Mouse (Mus musculus) midbrain, postnatal 0 days (tissue): ENCODE data around the gene Smg7. TPM values are rescaled to one million over a fixed set of nuclear protein-coding genes. Genes with fewer than 3 reads are reported as not detected.

Experiments
- ATAC-seq: fragments of 200-750 bp; cut with Nextera tagmentation; 2 replicates; pipeline ENCODE4 v1.8.0; 2017; ENCODE audit warnings: moderate number of reproducible peaks, mild to moderate bottlenecking, moderate TSS enrichment, moderate library complexity; ENCODE audit not compliant: low FRiP score
- DNase-seq: peaks from one replicate; pipeline ENCODE4 v3.0.0-alpha.2; 2015; ENCODE audit warnings: low spot score
- H3K27ac ChIP-seq: fragments of 300-500 bp; sonication (generic); 2 replicates; pipeline ENCODE4 v1.5.1; 2014; ENCODE audit warnings: low read depth, mild to moderate bottlenecking, low read length, mixed read lengths
- H3K27me3 ChIP-seq: fragments of 300-500 bp; sonication (generic); 2 replicates; pipeline ENCODE4 v1.6.1; 2014; ENCODE audit warnings: low read length, control low read depth, mixed read lengths; ENCODE audit not compliant: insufficient read depth
- H3K36me3 ChIP-seq: fragments of 300-500 bp; sonication (generic); 2 replicates; pipeline ENCODE4 v1.6.1; 2014; ENCODE audit warnings: low read length, control low read depth, mixed read lengths; ENCODE audit not compliant: insufficient read depth
- H3K4me1 ChIP-seq: fragments of 300-500 bp; sonication (generic); 2 replicates; pipeline ENCODE4 v1.6.1; 2014; ENCODE audit warnings: mild to moderate bottlenecking, control low read depth, antibody characterized with exemption, low read length, mixed read lengths; ENCODE audit not compliant: insufficient read depth
- H3K4me2 ChIP-seq: fragments of 300-500 bp; sonication (generic); 2 replicates; pipeline ENCODE4 v1.6.1; 2014; ENCODE audit warnings: low read depth, mild to moderate bottlenecking, low read length, mixed read lengths; ENCODE audit not compliant: poor library complexity, severe bottlenecking
- H3K4me3 ChIP-seq: fragments of 300-500 bp; sonication (generic); 2 replicates; pipeline ENCODE4 v1.5.1; 2014; ENCODE audit warnings: low read depth, mild to moderate bottlenecking, low read length, moderate library complexity
- H3K9ac ChIP-seq: fragments of 300-500 bp; sonication (generic); replicated peaks from 2 replicates; pipeline ENCODE4 v1.6.1; 2014; ENCODE audit warnings: mild to moderate bottlenecking, low read length, moderate library complexity, mixed read lengths; ENCODE audit not compliant: poor library complexity, severe bottlenecking
- H3K9me3 ChIP-seq: fragments of 300-500 bp; sonication (generic); 2 replicates; pipeline ENCODE4 v1.6.1; 2016; ENCODE audit warnings: low read length, control low read depth
- CTCF ChIP-seq: IDR thresholded peaks from 2 replicates; pipeline ENCODE4 v1.5.1; 2016; ENCODE audit warnings: antibody characterized with exemption, mild to moderate bottlenecking
- WGBS: fragments of 180-500 bp; shearing (Covaris S2); extraction: QIAGEN DNeasy Blood & Tissue Kit; methylation state at CpG from one replicate; pipeline ENCODE4 v1.1.7; 2014; 5-methylcytosine and 5-hydroxymethylcytosine counted together
- polyA plus RNA-seq: library from polyadenylated mRNA; unstranded; fragments of >200 nt; fragmentation: Nextera tagmentation; extraction: Ambion mirVana; gene quantifications from 2 replicates; pipeline ENCODE4 v1.2.1, GENCODE M21; 2015
- total RNA-seq: library from RNA; depleted of rRNA; stranded (reverse); fragments of >200 nt; gene quantifications from 2 replicates; pipeline ENCODE4 v1.2.3, GENCODE M21; 2014; rRNA removed

The Smg7 gene
- total RNA-seq (63.5 and 72.6 TPM in 2 replicates), polyA plus RNA-seq (29.9 and 30.5 TPM in 2 replicates)

DNA sequence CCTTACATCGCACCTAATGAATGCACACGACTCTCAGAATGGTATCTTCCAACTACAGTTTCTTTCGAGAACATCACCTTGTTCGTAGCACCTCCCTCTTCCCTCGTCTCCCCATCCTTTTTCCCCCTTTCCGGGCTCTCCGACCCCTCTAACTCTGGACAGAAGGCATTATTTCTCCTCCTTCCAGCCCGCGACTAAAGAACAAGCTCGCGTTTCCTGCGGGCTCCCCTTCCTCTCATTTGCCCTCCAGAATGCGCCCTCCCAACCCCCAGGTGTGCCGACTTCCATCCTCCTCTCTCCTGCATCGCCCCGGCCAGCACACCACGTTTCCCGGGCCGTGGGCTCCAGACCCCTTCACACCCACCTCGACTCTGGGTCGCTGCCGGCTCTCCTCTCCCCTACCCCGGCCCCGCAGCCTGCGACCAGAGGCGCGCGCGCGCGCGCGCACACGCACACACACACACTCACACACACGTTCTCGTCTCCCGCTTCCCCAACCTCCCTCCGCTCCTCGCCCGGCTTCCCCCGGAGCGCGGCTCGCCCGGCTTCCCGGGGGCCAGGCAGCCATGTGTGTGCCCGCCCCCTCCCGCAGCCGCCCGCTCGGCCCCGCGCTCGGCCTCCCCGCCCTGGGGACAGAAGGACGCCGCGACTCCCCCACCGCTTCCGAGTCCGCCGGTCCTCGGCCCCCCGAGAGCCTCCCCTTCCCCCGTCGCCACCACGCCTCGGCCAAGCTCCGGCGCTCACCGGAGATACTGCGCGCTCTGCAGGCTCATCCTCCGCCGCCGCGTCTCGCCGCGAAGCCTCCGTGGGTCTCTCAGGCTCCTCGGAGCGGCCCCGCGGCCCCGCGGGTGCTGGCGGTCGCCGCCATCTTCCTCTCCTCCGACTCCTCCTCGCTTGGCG is at the start of gene Smg7:
Gene Smg7 (minus strand): TSS at position 882 of the 900 bp plus-strand sequence.
- DNase-seq (peak; percentile 66), ATAC-seq (peak; percentile 32)
- no peaks in the 10 kb centered on the region for H3K9me3 ChIP-seq
- H3K36me3 ChIP-seq = no peaks in the 10 kb centered on the region
- peak within 1 kb of the TSS; percentile 93 for H3K9ac ChIP-seq
- peak within 1 kb of the TSS; percentile 94 for H3K4me3 ChIP-seq
- TF ChIP-seq CTCF = no peak
- H3K4me1 ChIP-seq = 0 out of 2 replicates have a peak, but pooled peaks cover 3% of the 10 kb centered on the region
- peak within 1 kb of the TSS; percentile 99 for H3K27ac ChIP-seq
- no peaks in the 10 kb centered on the region for H3K27me3 ChIP-seq
- peak within 1 kb of the TSS; percentile 94 for H3K4me2 ChIP-seq
- under 1% methylated on average over 60 of the region's 93 CpGs for WGBS

DNA sequence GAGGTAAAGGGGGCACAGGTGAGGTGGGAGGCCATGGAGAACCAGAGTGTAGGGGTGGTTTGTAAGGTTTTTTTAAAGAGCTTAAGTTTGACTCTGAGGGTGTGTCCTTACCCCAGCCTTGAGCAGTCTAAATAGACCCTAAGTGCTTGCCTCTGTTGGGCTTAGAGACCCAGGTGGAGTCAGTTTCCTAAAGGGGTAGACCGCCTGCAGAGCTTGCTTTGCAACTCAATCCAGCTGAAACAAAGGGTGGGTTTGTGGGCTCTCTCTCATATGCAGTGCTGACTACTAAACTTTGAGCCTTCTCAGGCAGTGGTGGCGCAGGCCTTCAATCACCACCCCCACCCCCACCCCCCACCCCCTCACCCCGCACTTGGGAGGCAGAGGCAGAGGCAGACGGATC is 40.5 kb upstream of the Smg7 start:
- 44% methylated on average over 4 of the region's 4 CpGs for WGBS
- no peaks in the 10 kb centered on the region for H3K9me3 ChIP-seq
- no peaks in the 10 kb centered on the region for H3K4me1 ChIP-seq
- no peak overlapping the region for H3K9ac ChIP-seq
- DNase-seq (no peak), ATAC-seq (no peak)
- no peak overlapping the region for H3K4me2 ChIP-seq
- no peak overlapping the region for H3K27ac ChIP-seq
- no peak overlapping the region for H3K4me3 ChIP-seq
- no peak for TF ChIP-seq CTCF
- no peaks in the 10 kb centered on the region for H3K27me3 ChIP-seq
- H3K36me3 ChIP-seq = no peaks in the 10 kb centered on the region

DNA sequence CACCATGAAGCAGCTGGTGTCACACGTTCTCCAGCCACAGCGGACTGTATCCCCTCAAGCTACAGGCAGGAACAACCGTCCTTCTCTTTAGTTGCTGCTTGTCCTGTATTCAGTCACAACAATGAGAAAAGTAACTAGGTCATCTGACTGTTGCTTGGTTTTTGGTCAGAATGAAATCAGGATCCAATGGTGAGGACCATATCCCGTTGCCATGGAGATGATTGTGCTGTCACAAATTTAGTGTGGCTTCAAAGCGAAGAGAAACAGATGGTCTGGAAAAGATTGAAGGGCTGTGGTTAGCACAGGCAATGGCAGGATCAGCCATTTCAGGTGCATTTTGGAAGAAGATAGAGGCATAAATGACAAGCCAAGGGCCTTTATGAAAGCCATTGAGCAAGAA is 33.9 kb upstream of the Smg7 start:
- Histone ChIP-seq H3K9me3 (no peaks in the 10 kb centered on the region), H3K9ac (no peak overlapping the region), H3K27me3 (no peaks in the 10 kb centered on the region), H3K36me3 (no peaks in the 10 kb centered on the region), H3K4me1 (0 out of 2 replicates have a peak, but pooled peaks cover 2% of the 10 kb centered on the region), H3K4me3 (no peak overlapping the region), H3K4me2 (no peak overlapping the region), H3K27ac (no peak overlapping the region)
- no peak for TF ChIP-seq CTCF
- DNase-seq (peak; percentile 40), ATAC-seq (0 out of 2 replicates have a peak, but pooled peaks have one; percentile 20)
- WGBS = 75% methylated on average over 5 of the region's 5 CpGs

DNA sequence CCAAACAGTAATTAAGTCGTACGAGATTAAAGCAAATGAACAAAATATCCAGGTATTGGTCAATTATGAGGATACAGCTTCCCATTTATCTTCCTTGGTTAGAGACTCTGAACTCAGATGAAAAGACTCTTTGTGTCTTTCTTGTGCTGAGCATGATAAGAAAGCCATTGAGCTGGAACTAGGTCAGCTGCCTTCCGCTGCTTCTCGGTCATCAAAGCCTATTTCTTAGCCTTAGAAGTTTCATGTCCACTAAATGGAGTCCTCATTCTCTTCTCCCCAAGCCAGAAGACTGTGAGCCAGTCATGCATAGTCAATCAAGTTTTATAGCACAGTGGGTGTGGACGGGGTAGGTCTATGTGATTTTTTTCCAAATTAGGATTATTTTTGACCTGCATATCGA is 33.0 kb upstream of the Smg7 start:
- ATAC-seq (no peak), DNase-seq (peak; percentile 5)
- no peaks in the 10 kb centered on the region for H3K27me3 ChIP-seq
- no peak for TF ChIP-seq CTCF
- 0 out of 2 replicates have a peak, but pooled peaks cover 2% of the 10 kb centered on the region for H3K4me1 ChIP-seq
- H3K27ac ChIP-seq = no peak overlapping the region
- WGBS = 42% methylated on average over 6 of the region's 6 CpGs
- H3K36me3 ChIP-seq = no peaks in the 10 kb centered on the region
- no peak overlapping the region for H3K4me2 ChIP-seq
- H3K9ac ChIP-seq = no peak overlapping the region
- no peaks in the 10 kb centered on the region for H3K9me3 ChIP-seq
- H3K4me3 ChIP-seq = no peak overlapping the region

DNA sequence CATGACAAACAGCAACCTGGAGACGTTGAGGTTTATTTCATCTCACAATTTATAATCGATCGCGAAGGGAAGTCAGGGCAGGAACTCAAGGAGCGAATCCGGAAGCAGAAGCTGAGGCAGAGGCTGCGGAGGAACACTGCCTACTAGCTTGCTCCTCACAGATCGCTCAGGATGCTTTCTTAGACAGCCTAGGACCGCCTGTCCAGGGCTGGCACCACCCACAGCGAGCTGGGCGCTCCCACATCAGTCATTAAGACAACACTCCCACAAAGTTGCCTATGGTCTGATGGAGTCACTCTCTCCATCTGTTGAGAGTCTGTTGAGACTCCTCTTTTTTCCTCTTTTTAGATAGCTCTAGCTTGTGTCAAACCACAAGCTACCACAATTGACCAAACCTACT is 31.5 kb upstream of the Smg7 start:
- DNase-seq = no peak
- ATAC-seq = no peak
- no peaks in the 10 kb centered on the region for H3K27me3 ChIP-seq
- no peak overlapping the region for H3K9ac ChIP-seq
- no peaks in the 10 kb centered on the region for H3K9me3 ChIP-seq
- H3K4me1 ChIP-seq = 0 out of 2 replicates have a peak, but pooled peaks cover 2% of the 10 kb centered on the region
- no peak overlapping the region for H3K4me2 ChIP-seq
- H3K27ac ChIP-seq = no peak overlapping the region
- no peak overlapping the region for H3K4me3 ChIP-seq
- H3K36me3 ChIP-seq = no peaks in the 10 kb centered on the region
- TF ChIP-seq CTCF = no peak
- 66% methylated on average over 11 of the region's 11 CpGs for whole genome bisulfite sequencing

DNA sequence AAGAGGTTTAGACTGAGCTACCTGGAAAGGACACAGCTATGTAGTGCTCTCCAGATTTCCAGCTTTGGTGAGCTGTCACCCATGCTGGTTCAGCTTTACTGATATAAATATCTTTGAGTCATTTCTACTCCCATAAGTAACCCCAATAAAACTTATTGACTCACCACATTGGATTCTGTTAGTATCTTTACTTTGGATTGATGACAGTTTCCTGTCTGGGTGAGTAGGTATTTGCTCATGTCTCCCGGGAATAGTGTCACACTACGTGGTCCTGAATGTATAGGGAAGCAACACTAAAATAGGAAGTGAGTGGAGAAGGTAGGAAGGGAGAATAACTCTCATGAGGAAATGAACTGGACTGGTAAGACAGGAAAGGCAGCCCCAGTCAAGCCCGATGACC is 19.3 kb upstream of the Smg7 start:
- WGBS = 87% methylated on average over 3 of the region's 3 CpGs

More for the DNA sequence above, 19.3 kb upstream of the Smg7 start:
- DNase-seq (no peak), ATAC-seq (no peak)
- Histone ChIP-seq H3K4me3 (no peak overlapping the region), H3K4me1 (no peaks in the 10 kb centered on the region), H3K27ac (no peak overlapping the region), H3K9me3 (no peaks in the 10 kb centered on the region), H3K27me3 (no peaks in the 10 kb centered on the region), H3K4me2 (no peak overlapping the region), H3K36me3 (no peaks in the 10 kb centered on the region), H3K9ac (no peak overlapping the region)
- TF ChIP-seq CTCF = no peak
